Mouse (Mus musculus) spleen, postnatal 10 days (tissue): ENCODE measurements around the gene Igf2bp3.

ENCODE experiments used
- DNase-seq, 2 experiments: peaks; one replicate each; pipeline ENCODE4 v3.0.0; 2021 to 2022; ENCODE audit warnings: low spot score in 2 of 2

Gene Igf2bp3

DNA sequence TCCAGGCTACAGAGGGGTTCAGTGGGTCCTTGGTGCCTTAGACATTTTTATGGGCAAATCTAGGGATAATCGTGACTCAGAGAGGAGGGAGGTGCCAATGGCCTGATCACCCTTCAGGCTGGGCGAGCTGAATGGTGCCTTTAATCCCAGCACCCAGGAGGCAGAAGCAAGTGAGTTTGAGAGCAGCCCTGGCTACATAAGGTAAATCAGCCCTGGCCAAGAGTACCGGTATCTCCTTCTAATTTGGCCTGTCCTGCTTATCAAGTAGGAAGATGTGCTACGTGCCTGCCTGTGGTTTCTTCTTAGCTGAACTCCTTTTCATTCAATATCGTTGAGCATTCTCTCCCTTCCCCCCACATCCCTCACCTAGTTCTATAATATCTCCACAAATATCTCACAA is 78.0 kb downstream of the Igf2bp3 start:
- no peak for DNase-seq

DNA sequence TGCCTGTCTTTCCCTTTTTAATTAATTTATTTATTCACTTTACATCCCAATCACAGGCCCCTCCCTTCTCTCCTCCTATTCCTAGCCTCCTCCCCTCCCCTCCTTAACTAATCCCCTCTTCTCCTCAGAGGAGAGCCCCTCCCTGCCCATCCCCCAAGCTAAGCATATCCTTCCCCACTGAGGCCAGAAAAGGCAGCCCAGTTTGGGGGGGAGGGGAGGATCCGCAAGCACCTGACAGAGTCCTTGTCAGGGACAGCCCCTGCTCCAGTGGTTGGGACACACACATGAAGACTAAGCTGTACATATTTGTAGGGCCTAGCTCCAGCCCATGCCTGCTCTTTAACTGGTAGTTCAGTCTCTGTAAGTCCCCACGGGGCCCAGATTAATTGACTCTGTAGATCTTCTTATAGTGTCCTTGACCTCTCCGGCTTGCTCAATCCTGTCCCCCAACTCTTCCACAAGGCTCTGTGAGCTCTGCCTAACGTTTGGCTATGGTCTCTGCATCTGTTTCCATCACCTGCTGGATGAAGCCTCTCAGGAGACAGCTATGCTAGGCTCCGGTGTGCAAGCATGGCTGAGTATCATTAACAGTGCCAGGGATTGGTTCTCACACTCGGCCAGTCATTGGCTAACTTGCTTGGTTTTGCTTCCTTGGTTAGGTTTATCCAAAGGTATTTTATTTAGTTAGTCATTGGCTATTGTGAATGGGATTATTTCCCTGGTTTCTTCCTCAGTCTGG is 82.2 kb downstream of the Igf2bp3 start:
- no peak for DNase-seq

DNA sequence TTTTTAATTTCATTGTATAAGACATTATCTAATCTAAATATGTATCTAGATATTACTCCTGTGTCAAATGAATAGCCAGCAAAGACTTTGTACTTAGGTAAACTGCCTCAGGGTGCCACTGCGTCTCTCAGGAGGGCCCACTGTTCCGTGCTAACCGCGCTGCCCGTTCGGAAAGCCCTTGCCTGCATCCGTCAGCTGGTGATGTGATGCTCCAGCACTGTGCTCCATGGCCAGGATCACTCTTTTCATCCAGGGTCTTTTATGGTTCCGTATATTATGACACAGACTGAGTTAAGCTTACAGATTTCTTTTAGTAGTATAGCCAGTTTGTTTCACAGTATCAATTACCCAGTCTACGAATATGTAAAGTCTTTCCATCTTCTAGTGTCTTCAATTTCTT is 82.9 kb downstream of the Igf2bp3 start:
- DNase-seq = no peak

DNA sequence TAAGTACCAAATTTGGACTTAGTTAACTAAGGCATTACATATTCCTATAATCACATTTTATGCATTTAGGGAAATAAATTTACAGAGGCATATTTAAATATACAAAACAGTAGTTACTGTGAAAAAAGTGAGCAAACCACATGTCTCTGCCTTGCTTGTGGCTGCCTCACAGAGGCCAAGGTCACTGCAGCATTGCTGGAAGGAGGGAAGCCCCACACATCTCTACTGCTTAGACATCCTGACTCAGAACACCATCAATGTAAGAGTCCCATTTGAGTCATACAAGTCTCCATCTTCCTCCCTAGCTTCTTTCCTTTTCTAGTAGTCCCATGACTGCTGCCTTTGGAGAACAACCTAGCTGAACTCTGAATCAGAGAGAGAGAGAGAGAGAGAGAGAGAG is 84.4 kb downstream of the Igf2bp3 start:
- no peak for DNase-seq

DNA sequence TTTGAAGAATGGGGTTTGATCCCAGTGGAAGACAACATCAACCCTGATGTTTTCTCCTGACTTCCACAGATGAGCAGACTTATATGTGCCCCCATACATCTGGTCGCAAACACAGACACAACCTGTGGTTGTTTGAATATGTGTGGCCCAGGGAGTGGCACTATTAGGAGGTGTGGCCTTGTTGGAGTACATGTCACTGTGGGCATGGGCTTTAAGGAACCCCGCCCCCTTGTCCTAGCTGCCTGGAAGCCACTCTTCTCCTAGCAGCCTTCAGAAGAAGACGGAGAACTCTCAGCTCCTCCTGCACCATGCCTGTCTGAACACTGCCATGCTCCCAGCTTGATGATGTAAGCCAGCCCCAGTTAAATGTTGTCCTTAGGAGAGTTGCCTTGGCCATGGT is 94.4 kb downstream of the Igf2bp3 start:
- no peak for DNase-seq

DNA sequence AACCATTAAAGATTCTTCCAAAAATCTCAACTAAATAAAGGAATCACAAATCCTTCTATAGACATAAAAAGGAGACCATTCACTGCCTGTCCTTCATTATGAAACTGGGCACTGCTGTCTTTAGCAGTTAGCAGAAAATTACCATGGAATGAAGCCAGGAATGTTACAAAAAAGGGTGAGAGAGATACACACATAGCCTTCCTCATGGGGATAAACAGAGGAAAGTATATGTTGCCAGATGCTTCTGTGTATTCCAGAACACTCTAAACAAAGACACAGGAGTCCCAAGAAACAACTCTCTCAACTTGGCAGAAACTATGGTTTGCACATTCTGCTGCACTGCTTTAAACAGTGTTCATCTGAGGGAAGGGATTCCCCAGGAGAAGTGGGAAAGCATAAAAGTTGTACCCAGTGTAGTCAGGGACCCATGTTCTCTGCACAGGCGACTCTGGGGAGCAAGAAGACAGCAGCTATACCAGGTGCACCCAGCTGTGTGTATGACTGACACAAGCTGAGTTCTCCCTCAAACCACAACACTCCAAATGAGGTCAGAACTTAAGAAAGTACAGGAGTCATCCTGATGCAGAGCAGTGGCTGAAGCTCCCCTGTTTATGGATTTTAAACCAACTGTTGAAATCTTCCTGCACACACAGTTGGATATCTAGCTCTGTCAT is 95.2 kb downstream of the Igf2bp3 start:
- no peak for DNase-seq

DNA sequence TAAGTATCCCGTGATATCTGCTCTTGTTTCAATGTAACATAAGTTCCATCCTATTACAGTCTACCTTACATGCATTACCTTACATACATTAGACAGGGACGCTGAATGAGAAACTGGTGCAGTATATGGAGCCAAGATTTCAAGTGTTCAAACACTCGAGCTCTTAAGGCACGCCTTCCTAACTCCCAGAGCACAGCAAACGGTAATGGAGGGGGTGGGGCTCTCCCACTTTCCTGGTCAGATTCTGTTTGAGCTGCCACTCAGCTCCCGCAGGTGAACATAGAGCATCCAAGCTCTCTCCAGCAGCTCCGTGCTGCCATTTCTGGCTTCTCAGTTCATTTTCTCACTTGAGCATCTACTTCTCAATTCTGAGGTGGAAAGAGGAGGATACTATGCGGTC is 96.3 kb downstream of the Igf2bp3 start:
- DNase-seq = no peak

DNA sequence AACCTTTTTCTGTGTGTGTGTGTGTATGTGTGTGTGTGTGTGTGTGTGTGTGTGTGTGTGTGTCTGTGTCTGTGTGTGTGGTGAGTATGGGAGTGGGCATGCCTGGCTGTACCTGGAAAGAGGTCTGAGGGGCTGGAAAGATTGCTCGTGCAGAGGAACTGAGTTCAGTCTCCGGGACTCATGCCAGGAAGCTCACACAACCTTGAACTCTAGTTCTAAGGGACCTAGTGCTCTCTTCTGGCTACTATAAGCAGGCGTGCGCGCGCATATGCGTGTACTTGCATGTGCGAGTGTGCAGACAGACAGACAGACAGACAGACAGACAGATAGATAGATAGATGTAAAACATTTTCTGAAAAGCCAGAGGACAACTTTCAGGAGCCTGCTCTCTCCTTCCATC is 98.5 kb downstream of the Igf2bp3 start:
- DNase-seq = no peak

DNA sequence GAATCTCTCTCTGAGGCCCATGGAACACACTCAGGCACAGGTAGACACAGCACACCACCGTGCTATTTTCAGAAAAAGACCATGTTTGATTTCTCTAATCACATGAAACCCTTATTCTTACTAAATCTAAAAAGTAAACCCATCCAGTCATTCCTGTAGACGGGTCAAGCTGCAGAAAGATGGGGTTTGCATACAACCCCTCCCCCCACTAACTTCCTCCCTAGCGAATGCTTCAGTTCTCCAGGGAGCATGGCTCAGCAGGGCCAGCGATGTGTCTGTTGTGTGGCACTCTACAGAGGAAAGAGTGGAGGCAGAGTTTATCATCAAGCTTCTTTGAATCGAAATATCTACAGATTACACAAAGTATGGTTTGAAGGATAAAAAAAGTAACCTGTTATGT is 99.2 kb downstream of the Igf2bp3 start:
- DNase-seq = no peak

DNA sequence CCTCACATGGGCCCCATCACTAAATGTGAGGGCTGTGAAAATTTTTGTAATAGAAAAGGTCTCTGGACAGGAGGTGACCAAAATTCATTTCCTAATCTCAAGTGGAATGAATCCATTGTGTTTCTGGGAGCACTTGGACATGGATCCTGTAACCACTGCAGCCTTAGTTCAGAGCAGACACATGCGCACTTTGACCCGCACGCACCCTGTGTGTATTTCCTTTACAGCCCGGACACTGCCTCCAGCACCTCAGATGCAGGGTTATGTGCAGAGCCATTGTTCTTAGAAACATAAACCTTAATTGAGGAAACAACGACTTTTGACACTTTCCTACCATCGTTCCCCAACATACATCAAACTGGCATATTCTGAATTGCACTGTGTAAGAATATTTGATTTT is 100.3 kb downstream of the Igf2bp3 start:
- DNase-seq = no peak

DNA sequence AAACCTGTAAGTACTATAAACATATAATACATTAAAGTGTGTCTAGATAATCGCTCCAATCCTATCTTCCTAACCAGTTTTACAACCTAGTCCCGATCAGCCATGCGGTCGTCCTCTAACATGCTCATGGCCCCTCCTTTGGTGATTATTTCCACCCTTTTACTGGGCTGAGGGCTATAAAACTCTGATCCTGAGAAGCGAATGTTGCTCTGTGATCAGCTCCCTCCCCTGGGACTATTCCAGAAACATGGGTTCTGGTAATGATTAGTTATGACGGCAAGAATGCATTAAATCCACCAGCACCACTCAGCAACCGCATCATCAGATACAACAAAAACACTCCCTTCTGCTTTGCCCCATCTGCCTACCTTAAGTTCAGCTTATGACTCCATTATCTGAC is 100.9 kb downstream of the Igf2bp3 start:
- no peak for DNase-seq

DNA sequence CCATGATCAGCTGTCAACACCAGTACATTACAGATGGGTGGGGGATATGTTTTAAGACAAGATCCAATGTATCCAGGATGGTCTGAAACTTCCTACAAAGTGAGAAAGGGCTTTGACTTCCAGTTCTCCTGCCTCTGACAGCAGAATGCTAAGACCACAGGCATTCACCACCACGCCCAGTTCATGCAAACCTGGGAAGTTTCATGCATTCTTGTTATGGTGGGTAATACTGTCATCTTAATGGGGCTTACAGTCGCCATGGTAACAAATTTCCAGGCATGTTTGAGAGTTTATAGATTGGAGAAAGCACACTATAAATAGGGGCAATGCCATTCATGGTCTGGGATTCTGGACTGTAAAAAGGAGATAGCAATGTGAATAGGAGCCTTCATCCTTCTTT is 105.6 kb downstream of the Igf2bp3 start:
- DNase-seq = no peak

DNA sequence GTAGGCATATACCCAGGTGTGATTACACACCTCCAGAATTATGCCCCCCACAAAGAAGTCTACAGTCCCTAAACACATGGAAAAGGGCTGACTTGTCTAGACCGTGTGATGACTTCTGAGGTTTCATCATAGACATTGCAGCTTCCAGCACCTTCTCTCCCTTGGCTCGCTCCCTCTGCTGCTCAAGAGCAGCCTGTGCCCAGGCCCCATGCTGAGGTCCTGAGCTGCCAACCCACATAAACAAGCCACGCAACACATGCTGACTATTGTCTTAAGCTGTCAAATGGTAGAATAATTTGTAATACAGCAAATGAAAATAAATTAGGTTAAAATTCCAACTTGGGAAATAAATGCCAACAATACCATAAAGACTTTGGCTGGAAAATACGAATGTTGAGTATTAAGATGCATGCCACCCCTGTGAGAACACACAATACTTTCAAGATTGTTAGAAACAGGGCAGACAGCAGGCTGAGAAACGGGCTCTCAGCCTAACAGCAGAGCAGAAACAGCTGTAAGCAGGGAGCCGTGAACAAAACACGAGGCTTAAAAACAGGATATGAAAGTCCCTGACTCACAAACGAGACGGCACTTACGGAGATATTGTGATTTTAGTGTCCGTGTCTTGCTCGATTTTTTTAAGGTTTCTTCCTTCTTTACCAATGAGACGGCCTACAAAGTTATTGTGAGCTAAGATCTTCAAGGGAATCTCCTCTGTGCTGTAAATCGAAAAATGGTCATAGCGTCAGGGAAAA is 107.8 kb downstream of the Igf2bp3 start:
- no peak for DNase-seq

DNA sequence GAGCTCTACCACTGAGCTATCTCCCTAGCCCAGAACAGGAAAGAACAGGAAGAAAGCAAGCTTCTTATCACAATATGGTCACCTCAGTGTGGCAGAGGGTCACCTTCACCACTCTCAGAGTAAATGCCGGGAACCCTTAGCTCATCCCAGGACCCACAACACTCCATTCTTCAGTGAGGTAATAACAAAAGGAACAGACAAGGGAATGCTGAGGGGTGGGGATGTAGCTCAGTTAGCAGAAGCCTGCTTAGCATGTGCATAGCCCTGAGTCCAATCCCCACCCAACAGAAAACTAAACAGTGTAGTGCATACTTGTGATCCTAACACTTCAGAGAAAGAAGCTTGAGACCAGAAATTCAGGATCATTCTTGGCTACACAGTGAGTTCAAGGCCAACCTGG is 115.7 kb downstream of the Igf2bp3 start:
- no peak for DNase-seq

DNA sequence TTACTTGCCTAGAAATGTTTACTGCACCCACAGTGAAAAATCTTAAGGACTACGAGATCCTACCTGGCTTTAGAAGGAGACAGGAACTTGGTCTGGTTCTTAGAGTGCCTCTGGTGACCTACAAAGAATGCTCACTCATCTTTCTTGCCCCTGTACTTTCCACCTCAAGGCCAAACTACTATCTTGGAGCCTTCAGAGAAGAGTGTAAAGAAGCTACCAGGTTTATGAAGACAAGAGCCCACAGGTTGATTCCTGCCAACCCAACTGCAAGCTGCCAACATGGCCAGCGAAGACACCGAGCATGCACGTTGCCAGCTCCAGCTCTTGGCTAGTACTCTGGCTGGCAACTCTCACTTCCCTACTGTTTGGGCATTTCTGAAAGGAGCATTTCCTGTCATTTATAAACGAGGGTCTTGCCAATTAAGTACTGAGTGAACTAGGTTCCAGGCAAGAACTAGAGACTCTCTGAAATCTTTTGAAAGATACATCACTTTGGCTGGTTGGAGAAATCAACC is 117.1 kb downstream of the Igf2bp3 start:
- no peak for DNase-seq

DNA sequence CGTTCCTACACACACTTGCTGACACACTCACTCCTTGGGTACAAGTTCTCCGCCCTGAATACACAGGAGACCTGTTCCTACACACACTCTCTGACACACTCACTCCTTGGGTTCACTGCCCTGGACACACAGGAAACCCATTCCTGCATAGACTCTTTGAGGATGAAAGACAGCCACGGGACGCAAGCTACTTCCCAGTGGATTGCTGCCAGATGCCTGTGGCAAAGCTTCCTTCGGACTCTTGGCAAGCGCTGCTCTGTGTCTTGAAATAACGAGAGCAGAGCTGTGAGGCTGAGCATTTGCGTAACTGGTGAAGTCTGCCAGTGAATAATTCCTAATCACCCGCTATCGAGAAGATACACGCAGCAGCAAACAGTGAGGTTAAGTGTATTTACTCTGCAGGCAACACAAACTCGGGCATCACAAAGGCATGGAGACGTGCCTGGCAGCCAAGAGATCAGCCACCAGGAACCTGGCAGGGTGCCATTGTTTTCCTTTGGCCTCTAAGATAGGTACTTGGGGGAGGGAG is 117.8 kb downstream of the Igf2bp3 start:
- peak; percentile 54 to 76 for DNase-seq

DNA sequence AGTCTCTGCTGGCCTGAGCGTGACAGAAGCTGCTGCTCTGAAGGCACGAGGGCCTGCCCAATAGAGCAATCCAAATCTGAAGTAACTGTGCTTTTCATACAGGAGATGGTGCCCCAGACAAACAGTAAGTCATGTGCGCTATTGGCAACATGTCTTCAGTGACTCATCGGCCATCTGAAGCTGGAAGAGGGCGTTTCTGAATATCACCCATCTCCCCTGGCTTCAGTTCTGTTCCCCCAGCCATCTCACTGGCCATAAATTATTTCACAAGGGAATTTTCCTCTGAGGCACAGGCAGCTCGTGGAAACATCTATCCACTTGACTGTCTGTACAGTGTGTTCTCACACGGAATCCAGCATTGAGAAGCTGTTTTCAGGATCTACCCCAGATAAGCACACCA is 118.3 kb downstream of the Igf2bp3 start:
- no peak for DNase-seq

DNA sequence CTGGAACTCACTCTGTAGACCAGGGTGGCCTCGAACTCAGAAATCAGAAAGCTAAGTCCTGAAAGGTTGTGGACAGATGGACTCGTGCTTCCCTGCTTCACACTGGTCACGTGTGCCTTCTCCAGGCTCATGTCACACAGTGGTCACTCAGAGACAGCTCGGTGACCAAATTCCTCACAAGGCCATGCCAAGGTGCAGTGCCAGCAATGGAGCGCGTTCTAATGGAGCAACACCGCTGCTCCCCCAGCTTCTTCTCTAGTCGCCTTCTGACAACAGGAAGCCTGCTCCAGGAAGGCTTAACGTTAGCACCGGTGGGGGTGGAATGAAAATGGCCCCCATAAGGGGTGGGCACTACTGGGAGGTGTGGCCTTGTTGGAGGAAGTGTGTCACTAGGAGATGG is 119.8 kb downstream of the Igf2bp3 start:
- no peak for DNase-seq

DNA sequence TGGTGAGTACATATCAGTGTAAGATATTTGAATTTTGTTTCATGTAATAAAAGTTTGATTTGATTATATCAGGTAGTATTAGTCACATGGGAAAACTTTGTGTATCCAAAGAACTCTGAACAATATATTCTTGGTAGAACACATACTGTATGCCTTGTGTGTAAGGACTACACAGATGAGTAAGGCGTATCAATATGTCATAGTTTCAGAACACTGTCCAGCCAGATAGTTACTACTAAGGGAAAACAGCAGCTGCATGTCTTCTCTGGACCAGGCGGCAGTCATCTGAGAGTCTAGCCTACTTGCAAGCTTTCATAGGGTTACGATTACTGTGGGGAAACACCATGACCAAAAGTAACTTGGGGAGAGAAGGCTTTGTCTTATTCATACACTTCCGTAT is 131.7 kb downstream of the Igf2bp3 start:
- DNase-seq = no peak

DNA sequence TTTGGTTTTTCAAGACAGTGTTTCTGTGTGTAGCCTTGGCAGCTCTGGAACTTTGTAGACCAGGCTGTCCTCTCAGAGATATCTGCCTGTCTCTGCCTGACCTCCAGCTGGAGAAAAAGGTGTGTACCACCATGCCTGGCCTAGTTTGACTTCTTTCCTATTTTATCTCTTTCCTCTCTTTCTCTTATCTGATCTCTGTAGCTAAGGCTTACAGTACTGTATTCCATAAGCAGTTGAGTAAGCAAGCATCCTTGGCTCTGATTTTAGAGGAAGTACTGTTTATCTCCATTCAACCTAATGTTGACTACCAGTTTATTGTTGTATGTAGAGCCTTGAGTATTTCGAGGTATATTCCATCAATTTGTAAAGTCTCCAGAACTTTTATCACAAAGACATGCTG is 135.4 kb downstream of the Igf2bp3 start:
- DNase-seq = no peak

DNA sequence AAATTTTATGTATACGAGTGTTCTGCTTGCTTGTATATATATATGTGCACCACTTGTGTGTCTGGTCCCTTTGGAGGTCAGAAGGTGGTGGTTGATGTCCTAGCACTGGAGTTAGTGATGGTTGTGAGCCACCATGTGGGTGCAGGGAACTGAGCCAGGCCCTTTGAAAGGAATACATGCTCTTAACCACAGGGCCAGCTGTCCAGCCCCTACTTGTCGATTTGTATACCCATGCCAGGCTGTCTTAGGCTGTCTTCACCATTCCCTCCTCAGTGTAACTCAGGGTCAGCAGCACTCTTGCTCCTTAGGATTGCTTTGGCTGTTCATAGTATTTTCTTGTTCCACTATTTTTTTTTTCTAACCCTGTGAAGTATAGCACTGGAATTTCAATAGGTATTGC is 136.9 kb downstream of the Igf2bp3 start:
- DNase-seq = no peak

DNA sequence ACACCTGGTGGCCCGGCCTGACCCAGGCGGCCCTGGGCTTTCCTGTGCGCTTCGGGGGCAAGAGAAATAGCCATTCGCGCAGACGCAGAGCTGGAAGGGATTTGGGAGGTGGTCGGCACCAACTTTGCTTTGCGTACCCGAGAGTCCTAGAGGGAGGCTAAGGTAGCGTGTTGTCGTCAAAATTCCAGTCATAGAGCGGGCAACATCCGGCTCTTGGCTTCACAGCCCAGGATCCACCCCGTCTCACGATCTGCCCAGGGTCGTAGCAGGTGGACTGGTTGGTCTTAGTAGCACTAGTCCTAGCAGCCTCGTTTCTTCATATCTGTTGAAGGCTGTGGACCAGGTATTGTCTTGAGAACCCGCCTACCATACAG is 140.7 kb downstream of the Igf2bp3 start:
- DNase-seq = no peak
